Mouse (Mus musculus): ENCODE measurements around the gene Haspin.
A peak's percentile ranks its signal among the peaks of the same experiment; 100 is the strongest.

Gene Haspin

GRCm38 (mm10) chr11:73137591-73138501 lies at the start of gene Haspin:
Haspin (minus strand) TSS chr11:73138294.
- peak; percentile 94 for DNase-seq

- no peak for DNase-seq
Measured at GRCm38 (mm10) chr11:73187231-73187630, 49.1 kb upstream of the Haspin start.

GRCm38 (mm10) chr11:73185872-73186615 lies 48.0 kb upstream of the Haspin start:
- no peak for DNase-seq

GRCm38 (mm10) chr11:73177895-73178294 lies 39.8 kb upstream of the Haspin start:
- DNase-seq, result no peak

GRCm38 (mm10) chr11:73177509-73177875 lies 39.4 kb upstream of the Haspin start:
- peak; percentile 91 for DNase-seq

- peak; percentile 98 for DNase-seq
Measured at GRCm38 (mm10) chr11:73176608-73177508, 38.8 kb upstream of the Haspin start, which contains the start of the genes Emc6 and Tax1bp3. Emc6 (minus strand) TSS chr11:73177037. Tax1bp3 (plus strand) TSS chr11:73177083.

GRCm38 (mm10) chr11:73176186-73176585 lies 38.1 kb upstream of the Haspin start:
- DNase-seq, result no peak

GRCm38 (mm10) chr11:73175612-73176011 lies 37.5 kb upstream of the Haspin start:
- DNase-seq, result peak; percentile 89

- DNase-seq, result peak; percentile 90
Measured at GRCm38 (mm10) chr11:73172186-73172585, 34.1 kb upstream of the Haspin start.

GRCm38 (mm10) chr11:73169231-73169630 lies 31.1 kb upstream of the Haspin start:
- peak; percentile 72 for DNase-seq

GRCm38 (mm10) chr11:73168576-73168975 lies 30.5 kb upstream of the Haspin start:
- DNase-seq, result no peak

- DNase-seq, result peak; percentile 46
Measured at GRCm38 (mm10) chr11:73168071-73168470, 30.0 kb upstream of the Haspin start.

GRCm38 (mm10) chr11:73162284-73162683 lies 24.2 kb upstream of the Haspin start:
- no peak for DNase-seq

GRCm38 (mm10) chr11:73161616-73162015 lies 23.5 kb upstream of the Haspin start:
- DNase-seq, result no peak

- DNase-seq, result peak; percentile 57
Measured at GRCm38 (mm10) chr11:73160811-73161200, 22.7 kb upstream of the Haspin start.

GRCm38 (mm10) chr11:73159957-73160810 lies 22.1 kb upstream of the Haspin start, which contains the start of gene P2rx5:
P2rx5 (plus strand) TSS chr11:73160421.
- peak; percentile 79 for DNase-seq

- DNase-seq, result no peak
Measured at GRCm38 (mm10) chr11:73155071-73155470, 17.0 kb upstream of the Haspin start.

GRCm38 (mm10) chr11:73148209-73148608 lies 10.1 kb upstream of the Haspin start:
- no peak for DNase-seq

GRCm38 (mm10) chr11:73146975-73147365 lies 8.9 kb upstream of the Haspin start:
- DNase-seq, result no peak

- peak; percentile 14 for DNase-seq
Measured at GRCm38 (mm10) chr11:73146026-73146974, 8.2 kb upstream of the Haspin start.
